Mouse (Mus musculus): ENCODE data around the gene Tbce.
A peak's percentile ranks its signal among the peaks of the same experiment; 100 is the strongest.
"Not testable (repeated sequence)": the region's sequence is repeated elsewhere in the genome, so short reads cannot be mapped to it uniquely, and the experiment has no call there.

Tbce gene

GRCm38 (mm10) chr13:14039292-14039965, at the start of gene Tbce:
TSS of gene Tbce (minus strand) at chr13:14039638.
- peak; percentile 83 for DNase-seq (ENCODE audit: low read depth)

DNA sequence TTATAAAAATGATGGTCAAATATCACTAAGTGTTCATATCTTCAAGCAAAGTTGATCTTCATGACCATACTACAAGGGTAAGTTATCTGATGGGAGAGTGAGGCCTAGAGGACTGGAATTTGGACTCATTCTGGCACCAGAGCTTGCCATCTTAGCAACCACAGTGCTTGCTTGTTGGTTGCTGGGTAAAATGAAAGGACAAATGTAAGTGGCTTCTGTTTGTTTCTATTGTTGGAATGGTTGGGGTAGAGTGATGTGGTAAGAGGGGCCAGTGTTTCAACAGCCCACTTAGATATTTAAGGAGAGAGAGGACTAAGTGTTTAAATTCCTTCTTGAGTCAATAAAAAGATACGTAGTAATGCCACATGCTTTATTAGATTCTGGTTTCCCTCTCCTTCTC, 49.2 kb upstream of the Tbce start:
- no peak for DNase-seq (ENCODE audit: low read depth)

DNA sequence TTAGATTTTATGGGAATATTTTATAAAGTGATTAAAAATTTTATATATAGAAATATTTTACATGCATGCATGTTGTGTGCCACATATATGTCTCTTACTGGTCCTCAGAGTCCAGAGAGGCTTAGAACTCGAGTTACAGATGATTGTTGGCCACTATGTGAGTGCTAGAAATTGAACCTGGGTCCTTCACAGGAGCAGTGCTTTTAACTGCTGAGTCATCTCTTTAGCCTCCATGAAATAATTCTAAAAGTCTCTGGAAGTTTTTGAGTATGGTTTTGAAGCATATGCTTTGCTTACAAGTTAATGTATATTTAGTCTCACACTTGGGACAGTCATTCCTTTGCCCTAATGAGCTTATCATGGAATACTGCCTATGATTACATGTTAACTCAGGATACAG, 35.9 kb upstream of the Tbce start:
- no peak for DNase-seq (ENCODE audit: low read depth)

DNA sequence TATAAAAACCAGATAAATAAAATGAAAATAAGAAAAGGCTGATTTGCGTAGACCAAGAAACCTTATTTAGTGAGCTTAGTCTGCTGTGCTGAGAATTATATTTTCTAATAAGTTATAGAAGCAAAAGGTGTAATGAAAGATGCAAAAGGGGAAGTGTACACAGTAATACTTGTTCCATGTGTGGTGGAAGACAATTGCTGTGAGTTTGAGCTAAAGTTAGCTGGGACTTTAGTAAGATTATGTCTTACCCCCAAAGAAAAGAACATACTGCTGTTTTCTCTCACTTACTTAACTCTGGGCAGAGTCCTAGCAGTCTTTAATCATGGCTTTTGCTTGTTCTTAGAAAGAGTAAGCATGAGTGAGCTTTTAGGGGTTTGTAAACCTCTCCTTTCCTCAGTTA, 34.9 kb upstream of the Tbce start:
- DNase-seq (ENCODE audit: low read depth): no peak

GRCm38 (mm10) chr13:14069291-14069690, 29.9 kb upstream of the Tbce start:
- no peak for DNase-seq (ENCODE audit: low read depth)

- no peak for DNase-seq (ENCODE audit: low read depth)
These were observed 28.6 kb upstream of the Tbce start for GRCm38 (mm10) chr13:14068035-14068434.

GRCm38 (mm10) chr13:14065701-14066100, 26.3 kb upstream of the Tbce start:
- DNase-seq (ENCODE audit: low read depth): no peak

GRCm38 (mm10) chr13:14065028-14065380, 25.6 kb upstream of the Tbce start:
- no peak for DNase-seq (ENCODE audit: low read depth)

- no peak for DNase-seq (ENCODE audit: low read depth)
These were observed 25.0 kb upstream of the Tbce start for GRCm38 (mm10) chr13:14064341-14065027.

DNA sequence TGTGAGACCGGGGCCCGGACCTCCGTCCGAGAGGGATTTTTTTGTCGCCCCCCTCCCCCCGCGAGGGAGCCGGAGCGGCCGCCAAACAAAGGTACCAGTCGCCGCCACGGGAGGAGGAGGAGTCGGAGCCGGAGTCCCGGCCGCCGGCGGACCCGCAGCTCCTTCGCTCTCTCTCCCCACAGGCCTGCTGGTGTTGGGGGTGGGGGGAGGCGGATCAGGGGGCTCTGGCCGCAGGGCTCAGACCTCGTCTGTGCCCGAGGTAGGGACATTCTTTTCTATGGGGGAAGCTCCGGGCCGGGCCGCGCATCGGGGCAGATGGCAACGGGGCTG, 24.5 kb upstream of the Tbce start:
- no peak for DNase-seq (ENCODE audit: low read depth)

- DNase-seq (ENCODE audit: low read depth): peak; percentile 94
These were observed 23.8 kb upstream of the Tbce start, which contains the start of the genes Arid4b and Ggps1 for GRCm38 (mm10) chr13:14063013-14063941. TSS of gene Arid4b (plus strand) at chr13:14063232. TSS of gene Ggps1 (minus strand) at chr13:14063488.

DNA sequence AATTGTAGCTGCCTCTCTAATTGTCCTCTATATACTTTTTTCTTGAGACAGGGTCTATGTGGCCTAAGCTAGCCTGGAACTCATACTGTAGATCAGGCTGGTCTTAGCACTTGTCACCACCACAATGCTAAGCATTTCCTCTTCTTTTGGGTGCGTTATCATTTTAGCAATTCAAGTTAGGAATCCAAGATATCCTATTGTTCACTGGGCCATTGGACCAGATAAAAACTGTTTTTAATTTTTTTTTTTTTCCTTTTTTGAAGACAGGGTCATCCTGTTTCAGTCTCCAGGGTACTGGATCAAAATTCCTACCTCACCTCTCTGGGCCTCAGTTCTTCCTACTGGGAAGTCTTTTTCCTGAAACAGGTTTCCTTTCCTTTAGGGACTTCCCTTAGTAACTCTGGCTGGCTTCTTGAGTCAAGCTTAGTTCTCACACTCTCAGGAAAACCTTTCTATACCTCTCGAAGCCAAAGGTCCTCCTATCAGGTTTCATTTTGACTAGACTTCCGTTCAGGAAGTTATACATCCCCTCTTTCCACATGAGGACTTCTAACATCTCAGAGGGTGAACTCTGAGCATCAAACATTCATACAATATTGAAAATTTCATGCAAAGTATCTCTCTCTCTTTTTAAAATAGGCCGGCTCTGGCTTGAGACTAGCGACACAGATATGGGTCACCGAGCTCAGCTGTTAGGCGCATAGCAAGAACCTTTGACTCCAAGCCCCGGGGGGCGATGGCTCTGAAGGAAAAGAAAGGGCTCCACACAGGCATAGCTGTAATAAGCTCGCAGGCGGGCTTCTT, 23.0 kb upstream of the Tbce start:
- no peak for DNase-seq (ENCODE audit: low read depth)

DNA sequence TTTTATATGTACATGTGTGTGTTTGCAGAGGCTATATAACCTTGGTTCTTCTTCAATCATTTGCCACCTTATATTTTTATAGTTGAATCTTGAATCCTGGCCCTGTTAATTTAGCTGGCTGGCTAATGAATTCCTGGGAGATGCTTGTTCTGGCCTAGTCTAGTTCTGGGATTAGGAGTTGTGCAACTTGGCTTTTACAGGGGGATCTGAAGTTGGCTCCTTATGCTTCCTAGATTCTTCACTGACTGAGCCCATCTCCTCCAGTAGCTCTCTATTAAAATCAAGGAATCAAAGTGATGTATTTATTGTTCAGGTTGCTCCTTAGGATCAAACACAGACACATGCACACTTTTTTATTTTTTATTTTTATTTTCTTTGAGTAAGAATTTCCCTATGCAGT, 20.1 kb upstream of the Tbce start:
- DNase-seq (ENCODE audit: low read depth): no peak

- no peak for DNase-seq (ENCODE audit: low read depth)
These were observed 17.4 kb upstream of the Tbce start for GRCm38 (mm10) chr13:14056801-14057200.

GRCm38 (mm10) chr13:14049878-14050277, 10.4 kb upstream of the Tbce start:
- DNase-seq (ENCODE audit: low read depth): no peak

- no peak for DNase-seq (ENCODE audit: low read depth)
These were observed 5.1 kb upstream of the Tbce start for GRCm38 (mm10) chr13:14044521-14044920.

DNA sequence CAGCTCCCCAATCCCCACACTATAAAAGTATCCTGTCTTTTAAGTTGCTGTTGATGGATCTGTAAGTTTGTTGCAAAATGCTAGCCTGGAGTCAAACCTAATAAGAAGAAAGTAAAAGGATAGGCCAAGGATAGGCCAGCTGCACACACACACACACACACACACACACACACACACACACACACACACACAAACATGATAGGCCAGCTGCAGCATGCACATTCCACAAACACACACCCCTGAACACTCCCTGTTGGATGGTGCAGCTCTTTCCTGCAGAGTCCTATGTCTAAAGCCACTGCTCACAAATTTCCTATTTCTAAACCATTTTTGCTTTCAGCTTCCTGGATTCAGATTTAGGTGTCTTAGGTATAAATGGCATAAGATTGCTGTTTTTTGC, 4.4 kb upstream of the Tbce start:
- DNase-seq (ENCODE audit: low read depth): no peak

- no peak for DNase-seq (ENCODE audit: low read depth)
These were observed 748 bp upstream of the Tbce start for GRCm38 (mm10) chr13:14040186-14040585.

- DNase-seq (ENCODE audit: low read depth): no peak
These were observed 537 bp downstream of the Tbce start for GRCm38 (mm10) chr13:14038911-14039291.

DNA sequence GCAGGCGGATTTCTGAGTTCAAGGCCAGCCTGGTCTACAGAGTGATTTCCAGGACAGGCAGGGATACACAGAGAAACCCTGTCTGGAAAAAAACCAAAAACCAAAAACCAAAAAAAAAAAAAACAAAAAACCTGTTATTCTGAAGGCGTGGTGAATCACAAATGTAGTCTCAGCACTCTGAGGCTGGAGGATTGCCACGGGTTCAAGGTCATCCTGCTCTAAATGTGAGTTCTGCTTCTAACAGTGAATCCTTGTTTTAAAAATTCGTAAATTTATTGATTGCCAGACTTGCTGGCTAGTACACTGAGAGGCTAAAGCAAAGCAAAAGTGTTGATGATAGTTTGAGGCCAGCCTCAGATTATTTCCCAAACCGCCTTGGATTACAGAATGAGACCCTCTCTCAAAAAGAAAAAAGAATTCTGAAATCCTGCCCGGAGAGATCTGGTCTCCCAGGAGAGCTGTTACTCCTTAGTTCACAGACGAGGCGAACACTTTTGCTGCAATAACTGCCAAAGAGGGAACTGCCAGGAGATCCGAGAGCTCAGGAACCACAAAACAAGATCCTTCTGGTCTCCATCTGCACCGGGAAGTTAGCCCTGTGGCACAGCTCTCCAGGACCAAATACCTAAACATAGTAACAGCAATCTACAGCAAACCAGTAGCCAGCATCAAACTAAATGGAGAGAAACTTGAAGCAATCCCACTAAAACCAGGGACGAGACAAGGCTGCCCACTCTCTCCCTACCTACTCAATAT, 3.4 kb downstream of the Tbce start:
- no peak for DNase-seq (ENCODE audit: low read depth)

DNA sequence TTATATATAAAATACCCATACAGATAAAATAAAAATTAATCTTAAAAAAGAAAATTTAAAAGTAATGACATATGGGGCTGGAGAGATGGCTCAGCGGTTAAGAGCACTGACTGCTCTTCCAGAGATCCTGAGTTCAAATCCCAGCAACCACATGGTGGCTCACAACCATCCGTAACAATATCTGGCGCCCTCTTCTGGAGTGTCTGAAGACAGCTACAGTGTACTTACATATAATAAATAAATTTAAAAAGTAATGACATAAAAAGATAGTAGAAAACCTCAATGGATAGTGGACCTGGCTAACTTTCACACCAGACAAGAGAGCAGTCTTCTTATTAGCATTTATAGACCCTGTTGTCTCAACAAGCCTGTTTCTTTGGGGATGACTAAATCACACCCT, 4.1 kb downstream of the Tbce start:
- DNase-seq (ENCODE audit: low read depth): not testable (repeated sequence)

- peak; percentile 41 for DNase-seq (ENCODE audit: low read depth)
These were observed 5.4 kb downstream of the Tbce start for GRCm38 (mm10) chr13:14034073-14034348.
